Mouse (Mus musculus) forebrain, embryonic 15.5 days (tissue): ENCODE results near the gene Umad1. TPM values are rescaled to one million over a fixed set of nuclear protein-coding genes. Genes with fewer than 3 reads are reported as not detected.
A peak's percentile ranks its signal among the peaks of the same experiment; 100 is the strongest.

Experiments used
- ATAC-seq: fragments of 200-750 bp; cut with Nextera tagmentation; replicated peaks from 2 replicates; pipeline ENCODE4 v1.8.0; 2017; ENCODE audit warnings: mild to moderate bottlenecking, moderate TSS enrichment, moderate library complexity
- H3K27ac ChIP-seq: fragments of 300-500 bp; sonication (generic); replicated peaks from 2 replicates; pipeline ENCODE4 v1.5.1; 2015; ENCODE audit warnings: mild to moderate bottlenecking, inconsistent platforms
- H3K27me3 ChIP-seq: fragments of 300-500 bp; sonication (generic); 2 replicates; pipeline ENCODE4 v1.6.1; 2015; ENCODE audit warnings: inconsistent platforms
- H3K36me3 ChIP-seq: fragments of 300-500 bp; sonication (generic); 2 replicates; pipeline ENCODE4 v1.6.1; 2015; ENCODE audit warnings: mild to moderate bottlenecking, inconsistent platforms
- H3K4me1 ChIP-seq: fragments of 300-500 bp; sonication (generic); 2 replicates; pipeline ENCODE4 v1.6.1; 2015; ENCODE audit warnings: inconsistent platforms
- H3K4me2 ChIP-seq: fragments of 300-500 bp; sonication (generic); replicated peaks from 2 replicates; pipeline ENCODE4 v1.6.1; 2015; ENCODE audit warnings: mild to moderate bottlenecking, inconsistent platforms
- H3K4me3 ChIP-seq: fragments of 300-500 bp; sonication (generic); 2 replicates; pipeline ENCODE4 v1.5.1; 2015; ENCODE audit warnings: mild to moderate bottlenecking, inconsistent platforms
- H3K9ac ChIP-seq: fragments of 300-500 bp; sonication (generic); replicated peaks from 2 replicates; pipeline ENCODE4 v1.6.1; 2015; ENCODE audit warnings: mild to moderate bottlenecking, inconsistent platforms
- H3K9me3 ChIP-seq: fragments of 300-500 bp; sonication (generic); 2 replicates; pipeline ENCODE4 v1.6.1; 2016; ENCODE audit warnings: inconsistent platforms
- WGBS: fragments of 180-500 bp; shearing (Covaris S2); methylation state at CpG from one replicate; pipeline ENCODE4 v1.1.7; 2015; ENCODE audit warnings: mixed read lengths; 5-methylcytosine and 5-hydroxymethylcytosine counted together
- polyA plus RNA-seq: library from polyadenylated mRNA; unstranded; fragments of >200 nt; fragmentation: Nextera tagmentation; extraction: Ambion mirVana; gene quantifications from 2 replicates; pipeline ENCODE4 v1.2.1, GENCODE M21; 2015

The Umad1 gene
- polyA plus RNA-seq, 1 experiment from 2014 or later, result 42.7 TPM

GRCm38 (mm10) chr6:8430610-8431234, 171.6 kb downstream of the Umad1 start:
- H3K27me3 ChIP-seq, result no peaks in the 10 kb centered on the region
- H3K4me2 ChIP-seq, result no peak overlapping the region
- no peaks in the 10 kb centered on the region for H3K9me3 ChIP-seq
- H3K4me1 ChIP-seq, result peaks cover 19% of the 10 kb centered on the region; the same call in 1 of the 2 replicates
- no peaks in the 10 kb centered on the region for H3K36me3 ChIP-seq
- no peak for ATAC-seq
- WGBS, result 78% methylated on average over 9 of the region's 9 CpGs
- peak overlapping the region; percentile 63 for H3K27ac ChIP-seq
- H3K9ac ChIP-seq, result no peak overlapping the region
- no peak overlapping the region for H3K4me3 ChIP-seq

GRCm38 (mm10) chr6:8433179-8433578, 174.1 kb downstream of the Umad1 start:
- Histone ChIP-seq H3K27ac (peak overlapping the region; percentile 35), H3K4me1 (peaks cover 19% of the 10 kb centered on the region; the same call in 1 of the 2 replicates), H3K27me3 (no peaks in the 10 kb centered on the region), H3K36me3 (no peaks in the 10 kb centered on the region), H3K4me3 (no peak overlapping the region), H3K4me2 (no peak overlapping the region), H3K9me3 (no peaks in the 10 kb centered on the region), H3K9ac (no peak overlapping the region)
- WGBS, result 61% methylated on average over 9 of the region's 9 CpGs
- peak; percentile 73 for ATAC-seq

- ATAC-seq, result no peak
- Histone ChIP-seq H3K36me3 (no peaks in the 10 kb centered on the region), H3K9me3 (0 out of 2 replicates have a peak, but pooled peaks cover 2% of the 10 kb centered on the region), H3K4me2 (no peak overlapping the region), H3K4me1 (peaks cover 3% of the 10 kb centered on the region; the same call in 1 of the 2 replicates), H3K27ac (no peak overlapping the region), H3K27me3 (no peaks in the 10 kb centered on the region), H3K9ac (no peak overlapping the region), H3K4me3 (no peak overlapping the region)
- 96% methylated on average over 3 of the region's 3 CpGs for WGBS
Observed at GRCm38 (mm10) chr6:8437937-8438336, 178.8 kb downstream of the Umad1 start.

- no peaks in the 10 kb centered on the region for H3K36me3 ChIP-seq
- H3K4me1 ChIP-seq, result peaks cover 2% of the 10 kb centered on the region; the same call in 1 of the 2 replicates
- H3K9me3 ChIP-seq, result 0 out of 2 replicates have a peak, but pooled peaks cover 2% of the 10 kb centered on the region
- ATAC-seq, result no peak
- H3K4me2 ChIP-seq, result no peak overlapping the region
- no peak overlapping the region for H3K27ac ChIP-seq
- no peak overlapping the region for H3K4me3 ChIP-seq
- WGBS, result 86% methylated on average over 3 of the region's 3 CpGs
- no peak overlapping the region for H3K9ac ChIP-seq
- no peaks in the 10 kb centered on the region for H3K27me3 ChIP-seq
Observed at GRCm38 (mm10) chr6:8441814-8442213, 182.7 kb downstream of the Umad1 start.

GRCm38 (mm10) chr6:8446786-8447185, 187.7 kb downstream of the Umad1 start:
- Histone ChIP-seq H3K36me3 (no peaks in the 10 kb centered on the region), H3K27me3 (no peaks in the 10 kb centered on the region), H3K4me3 (no peak overlapping the region), H3K4me2 (no peak overlapping the region), H3K9me3 (0 out of 2 replicates have a peak, but pooled peaks cover 2% of the 10 kb centered on the region), H3K9ac (no peak overlapping the region), H3K4me1 (peaks cover 4% of the 10 kb centered on the region; the same call in 1 of the 2 replicates), H3K27ac (no peak overlapping the region)
- ATAC-seq, result no peak
- WGBS, result 59% methylated on average over 5 of the region's 5 CpGs

GRCm38 (mm10) chr6:8455599-8455998, 196.5 kb downstream of the Umad1 start:
- H3K9me3 ChIP-seq, result no peaks in the 10 kb centered on the region
- whole genome bisulfite sequencing, result 83% methylated on average over 5 of the region's 5 CpGs
- H3K4me1 ChIP-seq, result no peaks in the 10 kb centered on the region
- H3K27me3 ChIP-seq, result no peaks in the 10 kb centered on the region
- H3K36me3 ChIP-seq, result no peaks in the 10 kb centered on the region
- H3K9ac ChIP-seq, result no peak overlapping the region
- no peak for ATAC-seq
- no peak overlapping the region for H3K4me2 ChIP-seq
- H3K4me3 ChIP-seq, result no peak overlapping the region
- H3K27ac ChIP-seq, result no peak overlapping the region

GRCm38 (mm10) chr6:8458596-8458995, 199.5 kb downstream of the Umad1 start:
- 82% methylated on average over 4 of the region's 4 CpGs for WGBS
- Histone ChIP-seq H3K9ac (no peak overlapping the region), H3K36me3 (no peaks in the 10 kb centered on the region), H3K9me3 (no peaks in the 10 kb centered on the region), H3K27ac (no peak overlapping the region), H3K4me3 (no peak overlapping the region), H3K4me1 (no peaks in the 10 kb centered on the region), H3K27me3 (no peaks in the 10 kb centered on the region), H3K4me2 (no peak overlapping the region)
- ATAC-seq, result no peak

GRCm38 (mm10) chr6:8462447-8462846, 203.4 kb downstream of the Umad1 start:
- no peak overlapping the region for H3K4me3 ChIP-seq
- H3K36me3 ChIP-seq, result no peaks in the 10 kb centered on the region
- H3K4me1 ChIP-seq, result peaks cover 6% of the 10 kb centered on the region
- H3K27ac ChIP-seq, result no peak overlapping the region
- ATAC-seq, result no peak
- no peaks in the 10 kb centered on the region for H3K9me3 ChIP-seq
- H3K27me3 ChIP-seq, result no peaks in the 10 kb centered on the region
- 96% methylated on average over 2 of the region's 2 CpGs for WGBS
- H3K9ac ChIP-seq, result no peak overlapping the region
- no peak overlapping the region for H3K4me2 ChIP-seq

- no peaks in the 10 kb centered on the region for H3K27me3 ChIP-seq
- no peak overlapping the region for H3K4me2 ChIP-seq
- H3K9ac ChIP-seq, result no peak overlapping the region
- no peaks in the 10 kb centered on the region for H3K36me3 ChIP-seq
- no peak overlapping the region for H3K27ac ChIP-seq
- no peak overlapping the region for H3K4me3 ChIP-seq
- no peak for ATAC-seq
- no peaks in the 10 kb centered on the region for H3K9me3 ChIP-seq
- WGBS, result 83% methylated on average over 1 of the region's 1 CpGs
- peaks cover 12% of the 10 kb centered on the region for H3K4me1 ChIP-seq
Observed at GRCm38 (mm10) chr6:8465388-8465787, 206.3 kb downstream of the Umad1 start.

- H3K36me3 ChIP-seq, result no peaks in the 10 kb centered on the region
- H3K9ac ChIP-seq, result no peak overlapping the region
Observed at GRCm38 (mm10) chr6:8465985-8466384, 206.9 kb downstream of the Umad1 start.

GRCm38 (mm10) chr6:8467667-8468337, 208.7 kb downstream of the Umad1 start:
- Histone ChIP-seq H3K4me2 (no peak overlapping the region), H3K36me3 (no peaks in the 10 kb centered on the region), H3K9me3 (no peaks in the 10 kb centered on the region), H3K27ac (no peak overlapping the region), H3K4me1 (peaks cover 12% of the 10 kb centered on the region), H3K27me3 (no peaks in the 10 kb centered on the region), H3K9ac (no peak overlapping the region), H3K4me3 (no peak overlapping the region)
- ATAC-seq, result peak; percentile 68
- 10% methylated on average over 10 of the region's 10 CpGs for WGBS

More at GRCm38 (mm10) chr6:8465985-8466384, 206.9 kb downstream of the Umad1 start:
- no peak overlapping the region for H3K27ac ChIP-seq
- no peak overlapping the region for H3K4me3 ChIP-seq
- H3K4me1 ChIP-seq, result peaks cover 12% of the 10 kb centered on the region
- no peaks in the 10 kb centered on the region for H3K9me3 ChIP-seq
- WGBS, result 86% methylated on average over 5 of the region's 5 CpGs
- no peaks in the 10 kb centered on the region for H3K27me3 ChIP-seq
- ATAC-seq, result no peak
- no peak overlapping the region for H3K4me2 ChIP-seq

- H3K4me1 ChIP-seq, result peaks cover 12% of the 10 kb centered on the region
- H3K4me2 ChIP-seq, result no peak overlapping the region
- ATAC-seq, result no peak
- H3K9me3 ChIP-seq, result no peaks in the 10 kb centered on the region
- H3K4me3 ChIP-seq, result no peak overlapping the region
- H3K27me3 ChIP-seq, result no peaks in the 10 kb centered on the region
- H3K27ac ChIP-seq, result no peak overlapping the region
- H3K9ac ChIP-seq, result no peak overlapping the region
- 96% methylated on average over 3 of the region's 3 CpGs for WGBS
- no peaks in the 10 kb centered on the region for H3K36me3 ChIP-seq
Observed at GRCm38 (mm10) chr6:8469918-8470317, 210.8 kb downstream of the Umad1 start.
